Mouse (Mus musculus) small intestine, adult 2 months (tissue): ENCODE results near the gene Jagn1. TPM values are rescaled to one million over a fixed set of nuclear protein-coding genes. Genes with fewer than 3 reads are reported as not detected.

Source experiments
- H3K27ac ChIP-seq: fragments of 200-500 bp; 2 replicates; pipeline ENCODE4 v1.5.1; 2012; ENCODE audit warnings: low read depth, low read length, control low read depth, inconsistent platforms; ENCODE audit not compliant: insufficient read depth
- H3K27me3 ChIP-seq: fragments of 200-500 bp; 2 replicates; pipeline ENCODE4 v1.6.1; 2012; ENCODE audit warnings: mild to moderate bottlenecking, moderate library complexity, low read length, inconsistent platforms; ENCODE audit not compliant: control insufficient read depth, insufficient read depth
- H3K36me3 ChIP-seq: fragments of 200-500 bp; 2 replicates; pipeline ENCODE4 v1.6.1; 2012; ENCODE audit warnings: mild to moderate bottlenecking, low read length, control low read depth, inconsistent platforms; ENCODE audit not compliant: control insufficient read depth, insufficient read depth
- H3K4me1 ChIP-seq: fragments of 200-500 bp; 2 replicates; pipeline ENCODE4 v1.6.1; 2012; ENCODE audit warnings: low read length, inconsistent platforms, mixed read lengths; ENCODE audit not compliant: control insufficient read depth, insufficient read depth, insufficient read length
- H3K4me3 ChIP-seq: fragments of 200-500 bp; 2 replicates; pipeline ENCODE4 v1.5.1; 2012; ENCODE audit warnings: low read depth, mild to moderate bottlenecking, control low read depth, inconsistent platforms, low read length, moderate library complexity
- CTCF ChIP-seq: fragments of 200-500 bp; IDR thresholded peaks from 2 replicates; pipeline ENCODE4 v1.5.1; 2012; ENCODE audit warnings: low read depth, mild to moderate bottlenecking, control low read depth, inconsistent platforms, low read length, moderate library complexity, mixed read lengths; ENCODE audit not compliant: insufficient replicate concordance, insufficient read length; ENCODE audit errors: extremely low read depth
- POLR2A ChIP-seq: fragments of 200-500 bp; IDR thresholded peaks from 2 replicates; pipeline ENCODE4 v1.6.1; 2012; ENCODE audit warnings: low read depth, mild to moderate bottlenecking, control low read depth, inconsistent platforms, low read length, moderate library complexity
- WGBS: fragments of 180-500 bp; shearing (Covaris S2); methylation state at CpG from one replicate; pipeline ENCODE4 v1.1.7; 2018; 5-methylcytosine and 5-hydroxymethylcytosine counted together
- polyA plus RNA-seq: library from polyadenylated mRNA; depleted of rRNA; stranded (reverse); fragments of >200 nt; gene quantifications from 2 replicates; pipeline ENCODE4 v1.2.3, GENCODE M21; 2012

Gene Jagn1
- polyA plus RNA-seq, 1 experiment, result 39.4 TPM

- TF ChIP-seq CTCF (no peak), POLR2A (no peak)
- 90% methylated on average over 4 of the region's 4 CpGs for WGBS
- peaks cover 4% of the 10 kb centered on the region; the same call in 1 of the 2 replicates for H3K36me3 ChIP-seq
- no peaks in the 10 kb centered on the region for H3K4me1 ChIP-seq
- no peak overlapping the region for H3K27ac ChIP-seq
- H3K27me3 ChIP-seq, result no peaks in the 10 kb centered on the region
- H3K4me3 ChIP-seq, result no peak overlapping the region
Observed at GRCm38 (mm10) chr6:113426696-113427095, 15.7 kb upstream of the Jagn1 start.

- H3K27ac ChIP-seq, result no peak overlapping the region
- 39% methylated on average over 3 of the region's 3 CpGs for WGBS
Observed at GRCm38 (mm10) chr6:113427397-113427796, 15.0 kb upstream of the Jagn1 start.

GRCm38 (mm10) chr6:113428006-113428405 is 14.4 kb upstream of the Jagn1 start:
- Histone ChIP-seq H3K36me3 (peaks cover 4% of the 10 kb centered on the region; the same call in 1 of the 2 replicates), H3K4me3 (no peak overlapping the region), H3K4me1 (no peaks in the 10 kb centered on the region), H3K27me3 (no peaks in the 10 kb centered on the region), H3K27ac (no peak overlapping the region)
- no peak for TF ChIP-seq CTCF
- no peak for TF ChIP-seq POLR2A
- 90% methylated on average over 16 of the region's 16 CpGs for WGBS

More at GRCm38 (mm10) chr6:113427397-113427796, 15.0 kb upstream of the Jagn1 start:
- Histone ChIP-seq H3K36me3 (peaks cover 4% of the 10 kb centered on the region; the same call in 1 of the 2 replicates), H3K27me3 (no peaks in the 10 kb centered on the region), H3K4me3 (no peak overlapping the region), H3K4me1 (no peaks in the 10 kb centered on the region)
- TF ChIP-seq CTCF (peak; percentile 66; the same call in 1 of the 2 replicates), POLR2A (no peak)

GRCm38 (mm10) chr6:113429965-113430364 is 12.4 kb upstream of the Jagn1 start:
- 74% methylated on average over 3 of the region's 3 CpGs for WGBS
- no peak overlapping the region for H3K4me3 ChIP-seq

GRCm38 (mm10) chr6:113430846-113431245 is 11.5 kb upstream of the Jagn1 start:
- Histone ChIP-seq H3K4me3 (no peak overlapping the region), H3K36me3 (peaks cover 4% of the 10 kb centered on the region; the same call in 1 of the 2 replicates), H3K27me3 (no peaks in the 10 kb centered on the region), H3K4me1 (peaks cover 10% of the 10 kb centered on the region), H3K27ac (peak overlapping the region; percentile 31; the same call in 1 of the 2 replicates)
- TF ChIP-seq CTCF (no peak), POLR2A (no peak)
- WGBS, result 27% methylated on average over 3 of the region's 3 CpGs

More at GRCm38 (mm10) chr6:113429965-113430364, 12.4 kb upstream of the Jagn1 start:
- Histone ChIP-seq H3K27ac (no peak overlapping the region), H3K4me1 (peaks cover 4% of the 10 kb centered on the region; the same call in 1 of the 2 replicates), H3K36me3 (peaks cover 4% of the 10 kb centered on the region; the same call in 1 of the 2 replicates), H3K27me3 (no peaks in the 10 kb centered on the region)
- TF ChIP-seq CTCF (no peak), POLR2A (no peak)

- peaks cover 10% of the 10 kb centered on the region for H3K4me1 ChIP-seq
- H3K4me3 ChIP-seq, result peak overlapping the region; percentile 23; the same call in 1 of the 2 replicates
- WGBS, result 74% methylated on average over 3 of the region's 3 CpGs
- TF ChIP-seq POLR2A, result no peak
- H3K36me3 ChIP-seq, result peaks cover 4% of the 10 kb centered on the region; the same call in 1 of the 2 replicates
- H3K27me3 ChIP-seq, result no peaks in the 10 kb centered on the region
- H3K27ac ChIP-seq, result no peak overlapping the region
Observed at GRCm38 (mm10) chr6:113431801-113432200, 10.6 kb upstream of the Jagn1 start.

GRCm38 (mm10) chr6:113433661-113434060 is 8.7 kb upstream of the Jagn1 start:
- TF ChIP-seq CTCF (no peak), POLR2A (no peak)
- H3K27ac ChIP-seq, result peak overlapping the region; percentile 82; the same call in 1 of the 2 replicates
- 61% methylated on average over 3 of the region's 3 CpGs for WGBS
- H3K27me3 ChIP-seq, result no peaks in the 10 kb centered on the region
- H3K36me3 ChIP-seq, result no peaks in the 10 kb centered on the region
- peaks cover 12% of the 10 kb centered on the region for H3K4me1 ChIP-seq
- peak overlapping the region; percentile 52 for H3K4me3 ChIP-seq
